Mouse (Mus musculus) c-Kit-positive CD71-negative TER-119-negative erythroid progenitor cells, embryonic 14.5 days (primary cell): ENCODE measurements at regions not wholly inside any gene's neighbourhood (a gene's known extent, or its start where the extent isn't known, plus 50 kb on each side); places are given as distances from the start of the nearest gene placed in this dataset.

Source experiments
- DNase-seq: peaks from one replicate; pipeline ENCODE4 v3.0.0-alpha.2; 2013; ENCODE audit warnings: low read depth

DNA sequence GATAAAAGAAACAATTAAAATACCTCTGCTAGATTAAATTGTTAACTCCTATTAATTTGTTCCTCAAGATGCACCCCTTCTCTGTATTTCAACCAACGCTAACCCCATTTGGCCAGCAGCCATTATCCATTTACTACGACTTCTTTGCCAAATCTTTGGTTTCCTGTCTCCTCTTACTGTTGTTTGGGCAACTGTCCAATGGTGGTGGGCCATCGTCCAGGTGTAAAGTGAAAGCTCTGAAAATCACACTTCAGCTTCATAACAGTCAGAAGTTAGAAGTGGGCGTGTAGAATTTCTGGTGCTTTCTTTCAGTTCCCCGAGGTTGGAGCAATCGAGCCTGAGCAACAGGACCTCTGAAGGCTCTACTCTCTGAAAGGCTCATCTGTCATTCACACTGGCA lies 66.8 kb upstream of the Zbtb20 start:
- DNase-seq, result no peak

DNA sequence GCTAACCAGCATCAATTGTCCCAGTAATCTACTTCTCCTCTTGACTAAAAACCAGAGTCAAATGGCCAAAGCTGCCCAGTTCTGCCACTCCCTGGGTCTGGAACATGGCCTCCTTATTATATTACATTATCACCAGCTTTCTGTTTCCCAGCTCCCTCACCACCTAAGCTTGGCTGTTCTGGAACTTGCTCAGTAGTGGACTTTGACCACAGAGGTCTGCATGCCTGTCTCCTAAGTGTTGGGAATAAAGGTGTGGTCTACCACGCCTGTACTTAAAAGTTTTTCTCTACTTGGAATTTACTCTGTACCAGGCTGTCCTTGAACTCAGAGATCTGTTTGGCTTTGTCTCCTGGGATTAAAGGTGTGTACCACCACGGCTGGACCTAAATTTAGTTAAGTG lies 68.1 kb upstream of the Zbtb20 start:
- DNase-seq, result no peak

DNA sequence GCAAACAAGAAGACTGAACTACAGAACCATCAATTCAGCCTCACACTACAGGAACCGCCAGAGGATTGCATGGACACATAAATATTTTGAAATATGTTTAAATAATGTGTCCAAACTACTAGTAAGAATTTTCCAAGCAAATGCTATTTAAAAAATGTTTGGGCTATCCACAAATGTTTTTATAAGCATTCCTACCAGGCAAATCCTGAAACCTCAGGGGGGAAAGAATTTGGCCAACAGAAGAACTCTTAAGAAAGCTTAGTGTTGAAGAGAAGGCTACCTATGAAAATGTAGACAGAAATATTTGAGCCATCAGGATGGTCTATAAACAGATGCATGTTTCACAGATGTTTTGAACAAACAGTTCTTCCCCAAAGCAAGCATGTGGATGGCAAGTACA lies 72.1 kb upstream of the Zbtb20 start:
- no peak for DNase-seq

- no peak for DNase-seq
These were observed 83.1 kb upstream of the Zbtb20 start for GRCm38 (mm10) chr16:42792571-42792970.

DNA sequence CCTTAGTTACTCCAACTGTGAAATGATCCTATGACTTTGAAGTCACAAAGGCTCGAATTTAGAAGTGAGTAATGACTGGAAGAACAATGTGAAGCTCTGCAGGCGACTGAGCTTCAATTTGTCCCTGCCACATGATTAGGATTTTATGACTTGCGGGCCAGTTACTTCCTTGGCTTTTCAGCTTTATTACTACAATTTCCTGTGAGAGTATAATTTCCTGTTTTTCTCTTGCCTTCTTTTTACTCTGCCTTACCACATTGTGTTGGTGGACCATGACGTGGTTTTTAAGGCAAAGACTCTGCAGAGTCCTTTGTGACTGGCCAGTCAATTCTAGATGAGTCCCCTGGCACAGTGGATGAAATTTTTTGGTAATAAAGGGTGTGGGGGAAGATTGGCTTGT lies 91.0 kb upstream of the Zbtb20 start:
- DNase-seq, result no peak

GRCm38 (mm10) chr16:42784031-42784430 lies 91.7 kb upstream of the Zbtb20 start:
- no peak for DNase-seq

DNA sequence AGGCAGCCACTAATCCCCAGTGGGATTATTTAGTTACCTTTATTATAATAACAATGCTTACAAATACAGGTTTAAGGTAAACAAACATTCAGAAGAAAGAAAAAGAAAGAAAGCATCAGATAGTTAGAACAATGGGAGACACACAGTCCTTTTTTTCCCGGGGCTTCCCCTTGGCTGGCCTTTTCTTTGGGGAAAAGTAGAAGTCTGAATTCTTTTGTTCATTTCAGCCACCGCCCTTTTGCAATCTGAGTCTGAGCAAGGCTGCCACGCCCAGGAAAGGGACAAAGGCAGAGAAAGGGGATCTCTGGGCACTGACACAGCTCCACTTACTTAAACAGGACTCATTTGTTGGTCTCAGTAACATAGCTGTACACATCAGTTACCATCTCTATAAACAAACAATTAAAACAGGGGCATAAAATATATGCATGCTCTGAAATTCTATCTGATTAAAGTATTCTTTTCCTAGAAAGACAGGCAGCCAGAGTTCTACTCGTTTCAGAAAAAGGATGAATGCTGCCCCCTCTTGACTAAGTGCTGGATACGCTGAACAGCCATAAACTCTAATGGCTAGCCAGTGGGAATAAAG lies 93.5 kb upstream of the Zbtb20 start:
- DNase-seq, result peak; percentile 6

GRCm38 (mm10) chr16:42781096-42782071 lies 94.3 kb upstream of the Zbtb20 start:
- DNase-seq, result no peak

- DNase-seq, result no peak
These were observed 95.7 kb upstream of the Zbtb20 start for GRCm38 (mm10) chr16:42779957-42780356.

GRCm38 (mm10) chr16:42772640-42773039 lies 103.0 kb upstream of the Zbtb20 start:
- no peak for DNase-seq

- DNase-seq, result no peak
These were observed 105.5 kb upstream of the Zbtb20 start for GRCm38 (mm10) chr16:42770199-42770598.

DNA sequence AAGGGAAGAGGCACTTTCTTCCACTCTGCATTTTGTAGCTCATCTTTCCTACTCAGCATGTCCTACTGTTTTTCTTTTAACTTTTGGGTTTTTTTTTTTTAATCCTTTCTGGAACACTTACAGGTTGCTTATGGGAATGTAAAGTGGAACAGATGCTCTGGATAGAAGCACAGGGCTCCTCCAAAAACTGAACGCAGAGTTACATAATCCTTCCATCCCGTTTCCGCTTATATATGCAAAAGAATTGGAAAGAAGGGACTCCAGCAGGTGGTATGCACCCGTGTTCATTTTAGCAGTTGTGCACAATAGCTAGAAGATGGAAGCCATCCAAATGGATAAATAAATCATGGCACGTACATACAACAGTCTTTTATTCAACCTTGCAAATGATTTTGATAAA lies 127.0 kb upstream of the Zbtb20 start:
- DNase-seq, result no peak

- DNase-seq, result no peak
These were observed 129.6 kb upstream of the Zbtb20 start for GRCm38 (mm10) chr16:42745943-42746675.

GRCm38 (mm10) chr16:42743538-42743937 lies 132.1 kb upstream of the Zbtb20 start:
- DNase-seq, result no peak

- no peak for DNase-seq
These were observed 132.6 kb upstream of the Zbtb20 start for GRCm38 (mm10) chr16:42743120-42743519.

DNA sequence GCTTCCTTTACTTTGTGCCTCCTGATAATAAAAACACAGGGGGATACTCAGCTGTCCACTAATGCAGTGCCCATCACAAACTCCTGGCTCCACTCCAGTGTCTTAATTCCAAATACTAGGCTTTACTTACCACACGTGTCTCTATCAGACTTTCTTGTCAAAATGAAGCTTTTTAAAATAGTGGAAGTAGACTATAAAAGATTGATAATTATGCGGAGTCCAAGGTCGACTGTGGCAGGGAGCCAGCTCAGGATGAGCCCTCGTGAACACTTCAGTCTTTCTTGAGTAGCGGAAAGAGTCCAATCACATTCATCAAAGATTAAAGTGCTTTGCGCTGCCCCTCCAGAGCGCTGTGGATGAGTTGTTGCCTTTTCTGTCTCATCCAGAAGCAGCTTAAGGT lies 147.9 kb upstream of the Zbtb20 start:
- DNase-seq, result no peak

- DNase-seq, result no peak
These were observed 155.8 kb upstream of the Zbtb20 start for GRCm38 (mm10) chr16:42719915-42720314.

GRCm38 (mm10) chr16:42718452-42718851 lies 157.2 kb upstream of the Zbtb20 start:
- DNase-seq, result no peak

DNA sequence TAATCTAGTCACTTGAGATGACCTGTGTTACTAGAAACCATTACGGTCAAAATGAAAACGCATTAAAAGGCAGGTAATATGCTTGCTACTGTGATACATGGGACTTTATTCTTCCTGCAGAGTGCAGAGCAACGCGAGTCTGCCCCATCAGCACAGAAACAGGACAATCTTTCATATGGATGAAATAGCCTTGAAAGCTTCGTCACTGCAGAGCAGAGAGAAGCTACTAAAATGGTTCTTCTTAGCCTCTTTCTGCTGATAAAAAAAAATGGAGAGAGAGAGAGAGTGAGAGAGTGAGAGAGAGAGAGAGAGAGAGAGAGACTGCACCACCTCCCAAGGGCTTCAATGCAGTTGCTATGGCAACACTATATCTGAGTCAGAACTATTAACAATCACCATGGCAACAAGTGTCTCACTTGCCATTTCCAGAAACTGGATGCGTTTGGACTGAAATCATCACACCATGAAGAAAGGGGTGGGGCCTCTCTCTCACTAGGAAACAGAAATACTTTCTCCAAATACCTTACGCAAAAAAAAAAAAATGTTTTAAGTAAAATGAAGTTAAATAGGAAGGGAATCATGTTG lies 157.8 kb upstream of the Zbtb20 start:
- DNase-seq, result no peak

- no peak for DNase-seq
These were observed 158.4 kb upstream of the Zbtb20 start for GRCm38 (mm10) chr16:42717075-42717827.

DNA sequence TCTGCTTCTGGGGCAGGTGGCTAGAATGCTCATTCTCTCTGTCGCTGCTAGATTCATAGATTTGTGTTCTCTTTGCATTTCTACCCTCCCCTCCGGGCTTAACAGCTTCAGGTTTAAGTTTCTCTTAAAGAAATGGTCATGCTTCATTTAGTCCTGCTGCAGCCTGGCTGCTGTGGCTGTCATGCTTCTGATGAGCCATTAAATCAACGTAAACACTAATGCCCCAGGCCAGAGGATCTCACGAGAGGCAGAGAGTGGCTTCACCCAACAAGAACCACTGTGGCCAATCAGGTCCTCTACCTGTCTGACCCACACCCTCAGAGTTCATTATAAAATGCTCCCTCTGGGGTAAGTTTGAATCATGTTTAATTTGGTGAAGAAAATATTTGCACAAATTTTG lies 173.0 kb upstream of the Zbtb20 start:
- DNase-seq, result no peak

- DNase-seq, result no peak
These were observed 194.5 kb upstream of the Zbtb20 start for GRCm38 (mm10) chr16:42681196-42681595.
